Mouse (Mus musculus) heart, postnatal 0 days (tissue): ENCODE data around the gene Srgap1.

Source experiments
- CTCF ChIP-seq: IDR thresholded peaks from 2 replicates; pipeline ENCODE4 v1.5.1; 2016; ENCODE audit warnings: antibody characterized with exemption, control low read depth, low read depth
- EP300 ChIP-seq: IDR thresholded peaks from 2 replicates; pipeline ENCODE4 v1.6.1; 2016; ENCODE audit warnings: antibody characterized with exemption, low read depth

DNA sequence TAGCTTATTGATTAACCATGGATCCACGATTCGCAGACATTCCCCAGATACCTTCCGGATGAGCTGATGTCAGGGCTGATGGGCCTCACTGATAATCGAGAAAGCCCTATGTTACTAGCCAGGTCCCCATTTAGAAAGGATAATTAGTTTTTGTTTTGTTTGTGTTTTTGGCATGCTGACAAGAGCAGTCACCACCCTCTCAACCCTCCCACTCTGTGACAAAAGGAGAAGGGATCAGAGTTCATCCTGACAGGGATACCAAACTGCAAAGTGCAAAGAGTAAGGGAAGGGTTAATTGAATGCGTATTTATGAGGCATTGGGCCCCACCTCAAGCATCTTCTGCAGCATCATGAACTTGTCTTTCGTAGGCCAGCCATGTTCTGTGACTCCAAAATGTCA lies 76.2 kb downstream of the Srgap1 start:
- TF ChIP-seq CTCF (no peak), EP300 (no peak)
